Mouse (Mus musculus): ENCODE measurements around the gene Ikbkg. TPM values are rescaled to one million over a fixed set of nuclear protein-coding genes. Genes with fewer than 3 reads are reported as not detected.
"Not testable (repeated sequence)": the region's sequence is repeated elsewhere in the genome, so short reads cannot be mapped to it uniquely, and the experiment has no call there.

Gene Ikbkg
- total RNA-seq, 2 experiments from 2014 or later: 19.5 to 23.8 TPM

DNA sequence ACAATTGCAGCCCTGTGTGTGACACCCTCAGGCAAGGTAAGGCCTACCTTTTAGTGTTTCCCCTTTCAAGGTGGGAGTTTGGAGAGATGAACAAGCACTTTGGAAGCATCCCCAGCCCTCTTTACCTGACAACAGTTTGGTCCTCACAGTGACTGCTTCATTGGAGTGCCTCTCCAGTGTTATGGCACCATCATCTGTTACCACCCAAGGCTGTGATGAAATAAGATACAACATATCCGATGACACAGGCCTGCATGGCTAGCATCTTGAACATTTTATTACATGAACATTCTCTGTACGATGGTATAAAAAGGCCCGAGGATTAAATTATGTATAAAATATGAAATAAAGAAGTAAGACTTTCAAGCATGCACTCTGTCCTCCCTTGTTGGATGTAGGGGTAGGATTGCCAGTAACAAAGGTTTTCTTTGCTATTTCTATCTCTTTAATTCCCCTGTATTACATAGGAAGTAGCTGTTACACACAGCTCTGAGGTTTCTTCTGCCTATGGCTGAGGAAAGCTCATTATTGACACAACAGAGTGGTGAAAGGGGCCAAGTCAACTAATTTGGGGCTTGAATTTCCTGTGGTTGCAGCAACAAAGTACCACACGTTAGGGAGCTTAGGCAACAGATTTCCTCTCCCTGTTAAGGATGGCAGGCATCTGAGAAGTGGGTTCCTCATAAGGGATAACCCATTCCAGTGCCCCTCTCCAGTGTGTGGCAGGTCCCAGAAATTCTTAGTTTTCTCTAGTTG lies 58.2 kb downstream of the Ikbkg start:
- no peak for DNase-seq

DNA sequence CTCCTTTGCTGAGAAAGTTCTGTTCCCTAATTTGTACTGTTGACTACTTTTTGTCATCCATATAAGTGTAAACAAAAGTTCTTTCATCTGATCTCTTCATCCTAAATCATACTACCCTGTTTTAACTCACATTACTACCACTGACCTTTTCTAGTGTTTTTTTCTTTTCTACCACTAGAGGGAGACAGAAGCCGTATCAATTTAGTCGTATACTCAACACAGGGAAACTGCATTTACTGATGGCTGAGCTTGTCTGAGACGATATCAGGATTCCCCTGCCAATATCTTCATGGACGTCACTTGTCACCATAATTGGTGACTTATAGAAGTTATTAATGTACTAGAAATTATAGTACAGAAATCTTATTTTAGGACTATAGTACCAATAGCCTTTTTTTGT lies 59.7 kb downstream of the Ikbkg start:
- DNase-seq: no peak

DNA sequence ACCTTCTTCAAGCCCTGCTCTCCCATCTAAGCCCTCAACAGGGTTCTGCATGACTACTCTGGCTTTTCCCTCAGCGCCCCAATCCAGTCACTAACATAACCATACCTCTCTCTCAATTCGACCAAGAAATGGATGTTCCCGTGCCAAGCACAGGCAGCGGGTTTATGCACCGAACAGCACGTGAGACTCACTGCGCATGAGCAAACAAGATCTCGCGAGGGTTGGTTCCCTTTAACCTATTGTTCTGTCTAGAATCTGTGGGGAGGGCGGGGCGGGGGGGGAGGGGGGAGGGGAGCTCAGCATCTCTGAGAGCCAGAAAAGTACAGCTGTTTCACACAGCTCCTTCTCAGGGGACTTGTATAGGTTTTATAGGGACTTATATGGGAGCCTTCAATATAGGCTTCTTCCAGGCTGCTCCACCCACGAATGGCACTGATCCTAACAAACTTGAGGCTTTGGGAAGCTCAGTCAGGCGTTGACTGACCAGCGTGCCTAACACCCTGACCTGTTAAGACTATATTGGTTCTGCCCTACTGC lies 88.3 kb downstream of the Ikbkg start, which contains the start of gene Gm6880:
Gene Gm6880, minus strand, starts transcription at position 51 of the 537 bp plus-strand sequence.
- DNase-seq: not testable (repeated sequence)

DNA sequence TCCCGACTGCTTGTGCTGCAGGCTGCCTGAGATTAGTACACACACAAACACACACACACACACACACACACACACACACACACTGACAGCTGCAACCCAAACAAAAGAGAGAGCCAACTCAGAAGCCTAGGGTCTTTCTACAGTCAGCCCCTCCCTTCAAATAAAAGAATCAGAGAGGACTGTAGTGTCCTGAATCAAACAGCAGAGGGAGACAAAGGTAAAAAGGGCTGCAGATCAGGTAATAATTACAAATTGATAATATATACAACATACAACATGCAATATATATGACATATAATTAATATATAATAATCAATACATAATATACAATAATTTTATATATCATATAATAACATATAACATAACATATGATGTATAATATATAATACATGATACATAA lies 104.0 kb downstream of the Ikbkg start:
- DNase-seq: no peak

Other genes starting within 250 kb of the Ikbkg start
- not detected for gene Tex28, start 225.5 kb upstream of the Ikbkg start, total RNA-seq (2021)
- gene Tktl1, start 216.0 kb upstream of the Ikbkg start, total RNA-seq (2021): not detected
- gene Flna, start 143.5 kb upstream of the Ikbkg start, total RNA-seq (2021): 10 to 100 TPM; 47.7 to 64.7 TPM
- gene Emd, start 138.6 kb upstream of the Ikbkg start, total RNA-seq (2021): 10 to 100 TPM; 20.1 to 20.3 TPM
- gene Rpl10, start 122.5 kb upstream of the Ikbkg start, total RNA-seq (2021): 100 to 1,000 TPM; 164 to 171 TPM
- 10 to 100 TPM; 40.4 to 43.5 TPM for gene Taz, start 111.4 kb upstream of the Ikbkg start, total RNA-seq (2021)
- gene Dnase1l1, start 111.0 kb upstream of the Ikbkg start, total RNA-seq (2021): 10 to 100 TPM; 90.3 to 95.9 TPM
- 10 to 100 TPM; 70.9 to 94.0 TPM for gene Atp6ap1, start 96.2 kb upstream of the Ikbkg start, total RNA-seq (2021)
- 10 to 100 TPM; 28.2 to 42.7 TPM for gene Gdi1, start 88.3 kb upstream of the Ikbkg start, total RNA-seq (2021)
- gene Fam50a, start 80.3 kb upstream of the Ikbkg start, total RNA-seq (2021): 10 to 100 TPM; 20.5 to 22.5 TPM
- gene Plxna3, start 64.2 kb upstream of the Ikbkg start, total RNA-seq (2021): under 1 TPM; 0.46 to 0.94 TPM
- 10 to 100 TPM; 32.2 to 36.5 TPM for gene Lage3, start 39.7 kb upstream of the Ikbkg start, total RNA-seq (2021)
- gene Ubl4a, start 20.1 kb upstream of the Ikbkg start, total RNA-seq (2021): 10 to 100 TPM; 48.1 to 52.1 TPM
- 1 to 10 TPM; 2.3 to 2.6 TPM for gene Slc10a3, start 19.9 kb upstream of the Ikbkg start, total RNA-seq (2021)
- 10 to 100 TPM; 10.9 to 11.5 TPM for gene Fam3a, start within 50 bp of the Ikbkg start, total RNA-seq (2021)
- 1 to 10 TPM; 3.3 to 7.4 TPM for gene G6pdx, start 35.9 kb downstream of the Ikbkg start, total RNA-seq (2021)
- not detected for gene Gm6880, start 88.1 kb downstream of the Ikbkg start, total RNA-seq (2021)
- gene Olfr1326-ps1, start 181.6 kb downstream of the Ikbkg start, total RNA-seq (2021): not detected
- gene Olfr1325, start 199.4 kb downstream of the Ikbkg start, total RNA-seq (2021): not detected

All from gastrocnemius, postnatal 25 days (tissue).